Mouse (Mus musculus): ENCODE data around the gene BC024978. TPM values are rescaled to one million over a fixed set of nuclear protein-coding genes. Genes with fewer than 3 reads are reported as not detected.

Gene BC024978
- polyA plus RNA-seq, 1 experiment from 2014 or later, result 13.2 TPM

DNA sequence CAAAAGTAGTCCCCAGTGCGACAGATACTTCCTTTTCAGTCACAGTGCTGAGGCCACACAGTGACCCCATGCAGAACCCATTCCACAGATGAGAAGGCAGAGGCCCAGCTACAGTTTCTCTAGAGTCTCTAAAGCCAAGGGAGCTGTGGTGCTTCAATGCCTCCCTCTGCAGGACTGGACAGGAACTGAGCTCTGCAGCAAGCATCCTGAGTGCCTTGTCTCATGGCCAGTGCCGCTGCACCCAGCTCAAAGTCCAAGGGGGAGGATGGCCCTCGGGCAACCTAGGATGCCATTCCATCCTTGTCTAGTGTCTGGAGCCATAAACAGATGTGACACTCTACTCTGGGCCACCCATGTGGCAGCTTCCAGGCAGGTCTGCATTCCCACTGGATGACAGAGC, 60.1 kb downstream of the BC024978 start:
- TF ChIP-seq CTCF (IDR thresholded peaks at IDR 0.05), result no peak
- no peak for DNase-seq (ENCODE audit: low read depth, low spot score)
- POLR2A ChIA-PET, result no interaction called here
- H3K27me3 ChIP-seq, result no peaks in the 10 kb centered on the region
- in situ Hi-C loops (cut with MboI; ENCODE audit: low pct_unique_long_range_greater_than_20kb), result no loop called here
- CTCF ChIA-PET, result interaction anchor here (1.3 kb wide), 2 partner anchors 12 to 20 kb away, joined by 4 read pairs; no protein-coding TSS in a partner anchor
- ATAC-seq, result no peak

DNA sequence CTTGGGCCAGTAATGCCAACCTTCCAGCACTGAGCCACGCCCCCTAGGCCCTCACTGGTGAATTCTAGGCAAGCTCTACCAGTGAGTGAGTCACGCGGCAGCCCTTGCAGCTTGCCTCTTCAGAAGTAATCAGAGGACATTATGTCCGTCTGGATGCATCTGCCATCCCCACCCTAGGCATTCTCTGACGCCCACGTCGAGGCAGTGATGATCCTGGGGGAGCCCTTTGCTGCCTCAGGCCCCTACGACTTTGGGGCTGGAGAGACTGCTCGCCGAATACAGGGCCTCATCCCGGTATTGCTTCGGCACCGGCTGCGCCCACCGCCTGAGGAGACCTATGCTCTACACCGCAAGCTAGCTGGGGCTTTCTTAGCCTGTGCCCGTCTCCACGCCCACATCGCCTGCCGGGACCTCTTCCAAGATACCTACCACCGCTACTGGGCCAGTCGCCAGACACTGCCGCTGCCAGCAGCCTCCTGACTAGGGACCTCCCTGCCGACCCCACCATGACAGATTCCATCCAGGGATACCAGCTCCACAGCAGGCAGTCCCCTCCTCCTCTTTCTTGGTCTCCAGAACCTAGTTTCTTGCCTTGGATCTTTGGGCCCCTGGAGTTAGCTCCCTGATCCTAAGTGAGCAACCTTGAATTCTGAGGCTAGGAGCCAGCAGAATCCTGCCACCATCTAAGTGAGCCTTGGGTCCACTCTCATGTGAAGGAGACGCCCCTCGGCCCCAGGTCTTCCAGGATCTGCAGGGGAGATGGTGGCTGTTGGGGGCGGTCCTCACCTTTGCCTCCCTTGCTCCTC, 61.7 kb downstream of the BC024978 start:
- no peak for TF ChIP-seq CTCF (IDR thresholded peaks at IDR 0.05)
- ATAC-seq, result no peak

DNA sequence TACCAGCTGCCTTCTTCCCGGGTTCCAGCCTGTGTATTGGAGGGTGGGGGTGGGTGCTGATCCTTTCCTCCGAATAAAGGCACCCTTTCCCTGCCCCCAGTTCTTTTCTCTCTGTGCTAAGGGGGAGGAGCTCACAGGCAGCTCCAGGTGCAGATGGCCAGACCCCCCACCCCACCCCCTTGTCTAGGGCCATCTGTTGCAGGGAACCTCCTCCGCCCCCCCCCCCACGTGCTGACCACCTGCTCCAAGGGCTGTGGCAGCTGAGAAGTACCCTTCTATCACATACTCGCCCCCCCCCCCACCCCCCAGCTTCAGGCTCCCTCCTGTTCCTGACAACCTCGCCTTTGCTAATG, 62.2 kb downstream of the BC024978 start:
- ChIA-PET CTCF (no interaction called here), POLR2A (no interaction called here)
- no peak for TF ChIP-seq CTCF (IDR thresholded peaks at IDR 0.05)
- no peaks in the 10 kb centered on the region for H3K27me3 ChIP-seq
- no peak for DNase-seq (ENCODE audit: low read depth, low spot score)
- in situ Hi-C loops (cut with MboI; ENCODE audit: low pct_unique_long_range_greater_than_20kb), result no loop called here
- no peak for ATAC-seq

More for the DNA sequence above, 61.7 kb downstream of the BC024978 start:
- CTCF ChIA-PET, result interaction anchor here (1.3 kb wide), 1 partner anchor 19 kb away, joined by 4 read pairs; no protein-coding TSS in a partner anchor
- H3K27me3 ChIP-seq, result no peaks in the 10 kb centered on the region
- POLR2A ChIA-PET, result no interaction called here
- in situ Hi-C loops (cut with MboI; ENCODE audit: low pct_unique_long_range_greater_than_20kb), result no loop called here
- no peak for DNase-seq (ENCODE audit: low read depth, low spot score)

DNA sequence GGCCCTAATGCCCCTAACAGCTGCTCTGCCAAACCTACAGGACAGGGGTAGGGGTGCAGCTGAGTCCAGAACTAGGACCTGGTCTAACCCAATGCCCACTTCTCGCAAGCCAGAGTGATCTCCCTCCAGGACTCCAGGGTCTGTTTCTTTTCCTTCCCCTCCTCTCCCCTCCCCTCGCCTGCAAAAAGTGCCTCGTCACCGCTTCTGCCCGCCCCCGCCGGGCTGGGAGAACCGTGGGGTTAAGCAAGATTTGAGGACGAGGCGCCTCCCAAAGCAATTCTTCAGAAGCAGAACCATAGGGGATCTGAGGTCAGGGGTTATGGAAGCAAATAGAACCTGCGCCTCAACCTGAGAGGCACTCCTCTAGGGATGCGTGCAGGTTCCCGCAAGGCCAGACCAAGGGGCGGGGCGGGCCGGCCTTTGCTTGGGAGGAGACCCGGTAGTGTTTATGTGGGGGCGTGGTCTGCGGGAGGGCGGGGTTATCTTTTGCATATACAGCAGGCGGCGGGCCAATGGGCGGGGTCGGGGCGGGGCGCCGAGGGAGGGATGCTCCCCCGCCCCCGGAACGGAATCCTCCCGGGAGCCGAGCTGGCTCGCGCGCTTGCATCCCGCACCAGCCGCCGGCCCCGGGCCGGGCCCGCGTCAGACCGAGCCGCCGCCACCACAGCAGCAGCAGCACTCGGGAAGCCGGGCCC, 62.8 kb downstream of the BC024978 start, which contains the start of gene Numbl:
TSS of gene Numbl (plus strand) at position 229 of the 695 bp plus-strand sequence.
- no peak for TF ChIP-seq CTCF (IDR thresholded peaks at IDR 0.05)
- H3K27me3 ChIP-seq, result no peaks in the 10 kb centered on the region
- POLR2A ChIA-PET, result no interaction called here
- in situ Hi-C loops (cut with MboI; ENCODE audit: low pct_unique_long_range_greater_than_20kb), result no loop called here
- DNase-seq (ENCODE audit: low read depth, low spot score) (peak; percentile 46), ATAC-seq (peak; percentile 71)
- CTCF ChIA-PET, result no interaction called here

DNA sequence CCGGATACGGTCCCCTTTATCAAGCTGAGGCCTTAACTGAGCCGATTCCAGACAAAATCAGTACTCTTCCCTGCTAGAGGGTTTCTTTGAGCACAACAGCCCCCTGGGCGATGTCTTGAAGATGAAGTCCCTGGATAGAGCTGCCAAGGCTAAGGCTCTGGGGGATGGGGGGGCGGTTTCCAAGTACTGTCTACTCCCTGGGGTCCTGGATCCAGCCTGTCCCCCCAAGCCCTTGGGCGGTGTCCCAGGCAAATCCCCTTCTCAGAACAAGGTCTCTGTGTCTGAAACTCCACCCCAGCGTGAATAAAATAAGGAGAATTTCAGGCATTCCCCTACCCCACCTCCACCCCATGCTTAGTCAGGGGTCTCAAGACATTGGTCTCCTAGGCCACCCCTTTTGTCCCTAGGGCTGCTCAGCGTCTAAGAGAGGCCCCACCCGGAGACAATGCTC, 63.7 kb downstream of the BC024978 start:
- POLR2A ChIA-PET, result no interaction called here

DNA sequence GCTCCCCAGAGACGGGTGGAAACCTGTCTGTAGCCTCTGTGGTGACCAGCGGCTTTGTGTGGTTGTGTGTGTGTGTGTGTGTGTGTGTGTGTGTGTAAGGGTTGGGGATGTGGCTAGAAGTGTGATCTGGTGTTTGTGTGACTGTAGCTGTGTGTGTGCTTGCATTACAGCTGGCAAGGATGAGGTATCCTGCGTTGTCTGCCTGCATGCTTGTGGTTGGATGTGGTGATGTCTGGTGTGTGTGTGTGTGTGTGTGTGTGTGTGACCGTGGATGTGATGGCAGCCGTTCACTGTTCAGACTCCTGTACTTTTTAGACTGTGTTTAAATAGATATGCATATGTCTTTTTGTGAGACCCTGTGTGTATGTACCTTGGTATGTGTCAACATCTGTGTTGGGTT, 64.2 kb downstream of the BC024978 start:
- in situ Hi-C loops (cut with MboI; ENCODE audit: low pct_unique_long_range_greater_than_20kb), result no loop called here
- ChIA-PET CTCF (interaction anchor here (1.5 kb wide), 1 partner anchor 10 kb away, joined by 4 read pairs; no protein-coding TSS in a partner anchor), POLR2A (no interaction called here)
- H3K27me3 ChIP-seq, result no peaks in the 10 kb centered on the region
- ATAC-seq, result no peak
- no peak for DNase-seq (ENCODE audit: low read depth, low spot score)
- TF ChIP-seq CTCF (IDR thresholded peaks at IDR 0.05), result no peak

More for the DNA sequence above, 63.7 kb downstream of the BC024978 start:
- TF ChIP-seq CTCF (IDR thresholded peaks at IDR 0.05), result no peak
- CTCF ChIA-PET, result interaction anchor here (1.5 kb wide), 1 partner anchor 9 kb away, joined by 4 read pairs; no protein-coding TSS in a partner anchor
- in situ Hi-C loops (cut with MboI; ENCODE audit: low pct_unique_long_range_greater_than_20kb), result no loop called here
- no peaks in the 10 kb centered on the region for H3K27me3 ChIP-seq
- no peak for DNase-seq (ENCODE audit: low read depth, low spot score)
- ATAC-seq, result no peak

Other genes starting within 250 kb of the BC024978 start
- not detected for gene Cyp2a12, start 166.7 kb upstream of the BC024978 start, polyA plus RNA-seq (2021)
- not detected for gene Cyp2f2, start 75.9 kb upstream of the BC024978 start, polyA plus RNA-seq (2021)
- gene Cyp2t4, start 42.1 kb upstream of the BC024978 start, polyA plus RNA-seq (2021), result 0.33 TPM
- 51.6 TPM for gene Egln2, start 29.0 kb upstream of the BC024978 start, polyA plus RNA-seq (2021)
- gene Rab4b, start 16.9 kb upstream of the BC024978 start, polyA plus RNA-seq (2021), result 56.9 TPM
- gene Gm21983, start 14.7 kb upstream of the BC024978 start, polyA plus RNA-seq (2021), result not detected
- gene Mia, start 14.6 kb upstream of the BC024978 start, polyA plus RNA-seq (2021), result not detected
- gene Snrpa, start 490 bp downstream of the BC024978 start, polyA plus RNA-seq (2021), result 89.3 TPM
- gene Itpkc, start 32.9 kb downstream of the BC024978 start, polyA plus RNA-seq (2021), result 6.5 TPM
- gene Coq8b, start 37.2 kb downstream of the BC024978 start, polyA plus RNA-seq (2021), result 39.6 TPM
- 9.6 TPM for gene Numbl, start 62.7 kb downstream of the BC024978 start, polyA plus RNA-seq (2021)
- gene Ltbp4, start 141.9 kb downstream of the BC024978 start, polyA plus RNA-seq (2021), result 10.3 TPM
- 24.7 TPM for gene Shkbp1, start 160.2 kb downstream of the BC024978 start, polyA plus RNA-seq (2021)
- 0.64 TPM for gene Gm20479, start 161.6 kb downstream of the BC024978 start, polyA plus RNA-seq (2021)

Measured in Patski (cell line).